Mouse (Mus musculus): ENCODE measurements at regions not wholly inside any gene's neighbourhood (a gene's known extent, or its start where the extent isn't known, plus 50 kb on each side); places are given as distances from the start of the nearest gene placed in this dataset.

- TF ChIP-seq GATA4 (IDR thresholded peaks at IDR 0.05; ENCODE audit: insufficient replicate concordance, low read length) = no peak
These were observed 437.6 kb upstream of the Mef2c start for GRCm38 (mm10) chr13:83066115-83066753.

DNA sequence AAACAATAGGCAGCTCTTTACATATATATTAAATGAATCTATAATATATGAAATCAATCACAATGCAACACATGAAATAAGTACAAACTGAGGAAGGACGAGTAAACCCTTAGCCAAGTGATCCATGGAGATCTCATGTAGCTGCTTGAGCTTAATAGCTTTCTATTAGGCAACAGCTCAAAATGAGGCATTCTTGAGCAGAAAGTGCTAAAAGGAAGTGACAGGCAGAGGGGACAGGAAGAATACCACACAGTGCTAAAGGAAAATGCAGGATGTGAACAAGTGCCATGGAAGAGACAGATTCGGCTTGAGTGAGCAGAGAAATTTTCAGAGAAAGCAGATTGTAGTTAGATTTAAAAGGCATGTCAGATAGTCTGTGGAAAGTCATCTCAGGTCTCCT is 436.3 kb upstream of the Mef2c start:
- TF ChIP-seq GATA4 (IDR thresholded peaks at IDR 0.05; ENCODE audit: insufficient replicate concordance, low read length) = no peak

DNA sequence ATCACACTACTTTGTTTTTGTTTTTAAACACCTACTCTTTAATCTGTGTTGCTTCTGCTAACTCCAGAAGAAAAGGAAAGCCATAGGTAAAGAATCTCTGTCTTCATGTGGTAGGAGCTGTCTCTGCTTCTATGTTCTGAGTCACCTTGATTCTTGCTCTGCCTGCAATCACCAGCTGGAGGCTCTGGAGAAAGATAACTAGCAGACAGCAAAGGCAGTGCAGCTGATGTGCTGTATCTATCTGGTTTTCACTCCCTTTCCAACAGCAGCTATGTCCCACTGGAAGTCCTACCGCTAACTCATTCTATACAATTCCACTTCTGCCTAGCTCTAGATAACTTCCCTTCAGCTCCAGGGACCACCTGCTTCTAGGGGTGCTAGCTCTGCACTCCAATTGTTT is 435.2 kb upstream of the Mef2c start:
- no peak for TF ChIP-seq GATA4 (IDR thresholded peaks at IDR 0.05; ENCODE audit: insufficient replicate concordance, low read length)

GRCm38 (mm10) chr13:83069293-83069692 is 434.5 kb upstream of the Mef2c start:
- TF ChIP-seq GATA4 (IDR thresholded peaks at IDR 0.05; ENCODE audit: insufficient replicate concordance, low read length) = no peak

GRCm38 (mm10) chr13:83072073-83072472 is 431.8 kb upstream of the Mef2c start:
- no peak for TF ChIP-seq GATA4 (IDR thresholded peaks at IDR 0.05; ENCODE audit: insufficient replicate concordance, low read length)

- TF ChIP-seq GATA4 (IDR thresholded peaks at IDR 0.05; ENCODE audit: insufficient replicate concordance, low read length) = no peak
These were observed 429.4 kb upstream of the Mef2c start for GRCm38 (mm10) chr13:83074219-83074965.

GRCm38 (mm10) chr13:83075320-83075877 is 428.4 kb upstream of the Mef2c start:
- TF ChIP-seq GATA4 (IDR thresholded peaks at IDR 0.05; ENCODE audit: insufficient replicate concordance, low read length) = no peak

GRCm38 (mm10) chr13:83076611-83077010 is 427.2 kb upstream of the Mef2c start:
- no peak for TF ChIP-seq GATA4 (IDR thresholded peaks at IDR 0.05; ENCODE audit: insufficient replicate concordance, low read length)

DNA sequence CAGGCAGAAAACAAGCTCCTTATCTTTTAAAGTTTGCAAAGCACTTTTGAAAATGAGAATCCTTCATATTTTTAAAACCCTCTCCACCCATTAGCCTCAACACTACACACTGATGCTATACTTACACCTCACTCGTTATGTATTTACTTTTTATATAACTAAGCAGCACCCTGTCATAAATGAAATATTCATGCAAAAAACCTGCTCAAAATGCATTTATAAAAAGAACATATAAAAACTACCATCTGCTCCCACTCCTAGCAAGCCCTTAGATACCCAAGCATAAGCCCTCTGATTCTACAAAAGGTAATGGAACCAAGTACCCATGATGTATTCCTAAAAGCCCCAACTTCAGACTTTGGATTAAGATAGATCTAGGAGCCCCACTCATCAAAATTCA is 426.7 kb upstream of the Mef2c start:
- no peak for TF ChIP-seq GATA4 (IDR thresholded peaks at IDR 0.05; ENCODE audit: insufficient replicate concordance, low read length)

GRCm38 (mm10) chr13:83079291-83079690 is 424.5 kb upstream of the Mef2c start:
- no peak for TF ChIP-seq GATA4 (IDR thresholded peaks at IDR 0.05; ENCODE audit: insufficient replicate concordance, low read length)

GRCm38 (mm10) chr13:83084948-83085347 is 418.9 kb upstream of the Mef2c start:
- TF ChIP-seq GATA4 (IDR thresholded peaks at IDR 0.05; ENCODE audit: insufficient replicate concordance, low read length) = no peak

DNA sequence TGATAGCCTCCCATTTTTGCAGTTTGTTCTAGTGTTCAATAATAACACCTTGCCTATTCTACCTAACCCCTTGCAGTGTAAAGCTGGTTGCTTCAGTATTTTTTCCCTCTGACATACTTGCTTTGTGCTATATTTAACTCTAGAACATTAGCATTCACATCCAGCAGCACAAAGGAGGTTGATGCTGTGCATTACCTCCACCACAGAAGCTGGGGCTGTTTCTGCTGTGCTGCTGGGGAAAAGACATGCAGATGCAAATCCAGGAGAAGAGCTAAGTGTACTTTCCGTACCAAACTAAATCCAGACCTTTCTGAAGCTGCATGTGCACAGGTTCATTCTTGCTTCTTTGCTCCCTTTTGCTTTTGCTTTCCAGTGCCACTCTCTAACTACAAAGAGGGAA is 403.9 kb upstream of the Mef2c start:
- TF ChIP-seq GATA4 (IDR thresholded peaks at IDR 0.05; ENCODE audit: insufficient replicate concordance, low read length) = no peak

DNA sequence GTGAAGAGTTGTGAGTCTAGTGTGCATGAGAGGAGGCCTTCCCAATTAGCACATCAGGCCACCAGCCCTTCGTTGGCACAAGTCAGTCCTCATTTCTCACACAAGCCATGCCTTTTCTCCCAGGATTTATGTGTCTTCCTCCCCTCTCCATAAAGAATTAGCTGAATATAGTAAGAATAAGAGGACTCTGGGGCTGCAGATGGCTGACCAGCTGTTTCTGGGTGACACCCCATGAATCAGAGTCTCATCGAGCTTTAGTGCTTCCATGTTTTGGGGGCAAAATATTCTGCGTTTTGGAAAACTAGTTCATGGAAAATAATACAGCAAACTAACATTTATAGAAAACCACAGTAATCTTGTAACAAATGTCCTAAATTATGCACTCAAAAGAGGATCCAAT is 393.2 kb upstream of the Mef2c start:
- TF ChIP-seq GATA4 (IDR thresholded peaks at IDR 0.05; ENCODE audit: insufficient replicate concordance, low read length) = no peak

- no peak for TF ChIP-seq GATA4 (IDR thresholded peaks at IDR 0.05; ENCODE audit: insufficient replicate concordance, low read length)
These were observed 392.3 kb upstream of the Mef2c start for GRCm38 (mm10) chr13:83111503-83111902.

DNA sequence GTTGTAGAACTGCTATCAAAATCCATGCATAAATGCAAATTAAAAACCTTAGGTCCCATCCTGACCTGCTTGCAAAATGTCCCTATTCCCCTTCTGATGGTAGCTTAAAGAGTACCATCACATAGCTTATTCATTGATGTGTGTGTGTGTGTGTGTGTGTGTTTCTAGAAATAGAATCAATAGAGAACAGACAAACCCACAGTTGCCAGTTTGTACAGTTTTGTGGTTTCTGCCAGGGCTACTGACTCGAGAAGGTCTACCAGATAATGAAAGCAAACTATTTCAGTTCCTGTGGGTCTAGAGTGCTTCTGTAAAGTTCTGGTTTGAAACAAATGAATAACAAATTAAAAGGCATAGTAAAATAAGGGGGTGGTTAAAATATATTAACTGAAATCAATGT is 391.5 kb upstream of the Mef2c start:
- TF ChIP-seq GATA4 (IDR thresholded peaks at IDR 0.05; ENCODE audit: insufficient replicate concordance, low read length) = no peak

DNA sequence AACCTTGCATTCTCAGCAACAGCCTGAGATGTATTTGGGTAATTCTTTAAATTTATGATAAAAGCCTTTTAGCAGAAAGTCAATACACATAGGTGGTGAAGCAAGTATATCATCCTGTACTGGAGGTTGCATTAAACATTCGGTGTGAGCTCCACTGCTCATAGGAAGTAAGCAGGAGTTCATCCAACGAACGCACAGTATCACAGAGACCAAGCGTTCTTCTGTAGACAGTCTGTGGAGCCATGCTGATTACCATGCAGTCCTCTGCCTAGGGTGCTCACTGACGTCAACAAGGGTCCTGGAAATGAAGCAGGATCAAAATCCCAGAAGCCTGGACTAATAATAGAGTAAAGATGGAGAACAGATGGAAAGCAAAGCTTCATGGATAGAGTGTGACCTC is 391.1 kb upstream of the Mef2c start:
- TF ChIP-seq GATA4 (IDR thresholded peaks at IDR 0.05; ENCODE audit: insufficient replicate concordance, low read length) = no peak

All from liver, adult (tissue).